Mouse (Mus musculus): ENCODE measurements at regions not wholly inside any gene's neighbourhood (a gene's known extent, or its start where the extent isn't known, plus 50 kb on each side); places are given as distances from the start of the nearest gene placed in this dataset.

GRCm38 (mm10) chr19:15398624-15399023, 548.5 kb downstream of the Psat1 start:
- H3K36me3 ChIP-seq (ENCODE audit: control insufficient read depth, insufficient read depth): no peaks in the 10 kb centered on the region
- H3K4me1 ChIP-seq (ENCODE audit: control insufficient read depth, insufficient read depth, low read length): no peaks in the 10 kb centered on the region
- ATAC-seq (replicated peaks; ENCODE audit: extremely low read depth, insufficient read depth, low FRiP score): no peak
- no peaks in the 10 kb centered on the region for H3K9me3 ChIP-seq (replicated peaks; ENCODE audit: control insufficient read depth, low read length)
- WGBS: 83% methylated on average over 3 of the region's 3 CpGs
- no peak overlapping the region for H3K27ac ChIP-seq (ENCODE audit: low read length)
- H3K4me2 ChIP-seq (ENCODE audit: low read depth, low read length): no peak overlapping the region
- no peak overlapping the region for H3K4me3 ChIP-seq (ENCODE audit: low read length)
- H3K27me3 ChIP-seq (ENCODE audit: control insufficient read depth, insufficient read depth, low read length): no peaks in the 10 kb centered on the region
- no peak overlapping the region for H3K9ac ChIP-seq (ENCODE audit: low read length)

- Histone ChIP-seq H3K27me3 (ENCODE audit: control insufficient read depth, insufficient read depth, low read length) (no peaks in the 10 kb centered on the region), H3K4me2 (ENCODE audit: low read depth, low read length) (no peak overlapping the region), H3K27ac (ENCODE audit: low read length) (no peak overlapping the region), H3K9me3 (replicated peaks; ENCODE audit: control insufficient read depth, low read length) (no peaks in the 10 kb centered on the region), H3K9ac (ENCODE audit: low read length) (no peak overlapping the region), H3K4me3 (ENCODE audit: low read length) (no peak overlapping the region), H3K4me1 (ENCODE audit: control insufficient read depth, insufficient read depth, low read length) (no peaks in the 10 kb centered on the region), H3K36me3 (ENCODE audit: control insufficient read depth, insufficient read depth) (no peaks in the 10 kb centered on the region)
- no peak for ATAC-seq (replicated peaks; ENCODE audit: extremely low read depth, insufficient read depth, low FRiP score)
- WGBS: 84% methylated on average over 8 of the region's 8 CpGs
These were observed 575.5 kb downstream of the Psat1 start for GRCm38 (mm10) chr19:15371682-15372081.

- Histone ChIP-seq H3K9me3 (replicated peaks; ENCODE audit: control insufficient read depth, low read length) (no peaks in the 10 kb centered on the region), H3K27ac (ENCODE audit: low read length) (no peak overlapping the region), H3K4me1 (ENCODE audit: control insufficient read depth, insufficient read depth, low read length) (no peaks in the 10 kb centered on the region), H3K36me3 (ENCODE audit: control insufficient read depth, insufficient read depth) (no peaks in the 10 kb centered on the region), H3K27me3 (ENCODE audit: control insufficient read depth, insufficient read depth, low read length) (no peaks in the 10 kb centered on the region), H3K9ac (ENCODE audit: low read length) (no peak overlapping the region), H3K4me2 (ENCODE audit: low read depth, low read length) (no peak overlapping the region), H3K4me3 (ENCODE audit: low read length) (no peak overlapping the region)
- ATAC-seq (replicated peaks; ENCODE audit: extremely low read depth, insufficient read depth, low FRiP score): no peak
- WGBS: 46% methylated on average over 2 of the region's 2 CpGs
These were observed 580.2 kb downstream of the Psat1 start for GRCm38 (mm10) chr19:15366951-15367350.

- Histone ChIP-seq H3K4me1 (ENCODE audit: control insufficient read depth, insufficient read depth, low read length) (no peaks in the 10 kb centered on the region), H3K27ac (ENCODE audit: low read length) (no peak overlapping the region), H3K36me3 (ENCODE audit: control insufficient read depth, insufficient read depth) (no peaks in the 10 kb centered on the region), H3K4me3 (ENCODE audit: low read length) (no peak overlapping the region), H3K4me2 (ENCODE audit: low read depth, low read length) (no peak overlapping the region), H3K9ac (ENCODE audit: low read length) (no peak overlapping the region), H3K9me3 (replicated peaks; ENCODE audit: control insufficient read depth, low read length) (no peaks in the 10 kb centered on the region), H3K27me3 (ENCODE audit: control insufficient read depth, insufficient read depth, low read length) (no peaks in the 10 kb centered on the region)
- no peak for ATAC-seq (replicated peaks; ENCODE audit: extremely low read depth, insufficient read depth, low FRiP score)
- 83% methylated on average over 3 of the region's 3 CpGs for WGBS
These were observed 590.0 kb downstream of the Psat1 start for GRCm38 (mm10) chr19:15357181-15357580.

GRCm38 (mm10) chr19:15348356-15348755, 598.8 kb downstream of the Psat1 start:
- Histone ChIP-seq H3K36me3 (ENCODE audit: control insufficient read depth, insufficient read depth) (no peaks in the 10 kb centered on the region), H3K4me1 (ENCODE audit: control insufficient read depth, insufficient read depth, low read length) (no peaks in the 10 kb centered on the region), H3K9me3 (replicated peaks; ENCODE audit: control insufficient read depth, low read length) (no peaks in the 10 kb centered on the region), H3K4me2 (ENCODE audit: low read depth, low read length) (no peak overlapping the region), H3K4me3 (ENCODE audit: low read length) (no peak overlapping the region), H3K27me3 (ENCODE audit: control insufficient read depth, insufficient read depth, low read length) (no peaks in the 10 kb centered on the region), H3K27ac (ENCODE audit: low read length) (no peak overlapping the region), H3K9ac (ENCODE audit: low read length) (no peak overlapping the region)
- ATAC-seq (replicated peaks; ENCODE audit: extremely low read depth, insufficient read depth, low FRiP score): no peak
- WGBS: 81% methylated on average over 3 of the region's 3 CpGs

- H3K27me3 ChIP-seq (ENCODE audit: control insufficient read depth, insufficient read depth, low read length): no peaks in the 10 kb centered on the region
- H3K4me2 ChIP-seq (ENCODE audit: low read depth, low read length): no peak overlapping the region
- H3K36me3 ChIP-seq (ENCODE audit: control insufficient read depth, insufficient read depth): no peaks in the 10 kb centered on the region
- no peaks in the 10 kb centered on the region for H3K4me1 ChIP-seq (ENCODE audit: control insufficient read depth, insufficient read depth, low read length)
- no peak overlapping the region for H3K4me3 ChIP-seq (ENCODE audit: low read length)
- no peak overlapping the region for H3K9ac ChIP-seq (ENCODE audit: low read length)
- no peaks in the 10 kb centered on the region for H3K9me3 ChIP-seq (replicated peaks; ENCODE audit: control insufficient read depth, low read length)
- ATAC-seq (replicated peaks; ENCODE audit: extremely low read depth, insufficient read depth, low FRiP score): no peak
- 78% methylated on average over 1 of the region's 1 CpGs for WGBS
- H3K27ac ChIP-seq (ENCODE audit: low read length): no peak overlapping the region
These were observed 604.9 kb downstream of the Psat1 start for GRCm38 (mm10) chr19:15342229-15342628.

- no peaks in the 10 kb centered on the region for H3K4me1 ChIP-seq (ENCODE audit: control insufficient read depth, insufficient read depth, low read length)
- H3K36me3 ChIP-seq (ENCODE audit: control insufficient read depth, insufficient read depth): no peaks in the 10 kb centered on the region
- H3K27ac ChIP-seq (ENCODE audit: low read length): no peak overlapping the region
- ATAC-seq (replicated peaks; ENCODE audit: extremely low read depth, insufficient read depth, low FRiP score): no peak
- no peak overlapping the region for H3K9ac ChIP-seq (ENCODE audit: low read length)
- no peaks in the 10 kb centered on the region for H3K9me3 ChIP-seq (replicated peaks; ENCODE audit: control insufficient read depth, low read length)
- WGBS: 52% methylated on average over 19 of the region's 19 CpGs
- 0 out of 2 replicates have a peak overlapping the region, but pooled peaks have one; percentile 10 for H3K4me2 ChIP-seq (ENCODE audit: low read depth, low read length)
- no peaks in the 10 kb centered on the region for H3K27me3 ChIP-seq (ENCODE audit: control insufficient read depth, insufficient read depth, low read length)
- no peak overlapping the region for H3K4me3 ChIP-seq (ENCODE audit: low read length)
These were observed 606.7 kb downstream of the Psat1 start for GRCm38 (mm10) chr19:15340305-15340983.

GRCm38 (mm10) chr19:15339979-15340304, 607.2 kb downstream of the Psat1 start:
- no peak for ATAC-seq (replicated peaks; ENCODE audit: extremely low read depth, insufficient read depth, low FRiP score)
- 62% methylated on average over 11 of the region's 11 CpGs for WGBS

GRCm38 (mm10) chr19:15330155-15330554, 617.0 kb downstream of the Psat1 start:
- no peak overlapping the region for H3K4me2 ChIP-seq (ENCODE audit: low read depth, low read length)
- no peak overlapping the region for H3K9ac ChIP-seq (ENCODE audit: low read length)
- H3K27me3 ChIP-seq (ENCODE audit: control insufficient read depth, insufficient read depth, low read length): no peaks in the 10 kb centered on the region
- H3K4me1 ChIP-seq (ENCODE audit: control insufficient read depth, insufficient read depth, low read length): no peaks in the 10 kb centered on the region
- H3K27ac ChIP-seq (ENCODE audit: low read length): no peak overlapping the region
- ATAC-seq (replicated peaks; ENCODE audit: extremely low read depth, insufficient read depth, low FRiP score): no peak
- no peaks in the 10 kb centered on the region for H3K9me3 ChIP-seq (replicated peaks; ENCODE audit: control insufficient read depth, low read length)
- H3K36me3 ChIP-seq (ENCODE audit: control insufficient read depth, insufficient read depth): no peaks in the 10 kb centered on the region
- H3K4me3 ChIP-seq (ENCODE audit: low read length): no peak overlapping the region
- WGBS: 64% methylated on average over 3 of the region's 3 CpGs

More at GRCm38 (mm10) chr19:15339979-15340304, 607.2 kb downstream of the Psat1 start:
- H3K27ac ChIP-seq (ENCODE audit: low read length): no peak overlapping the region
- H3K4me3 ChIP-seq (ENCODE audit: low read length): no peak overlapping the region
- H3K4me2 ChIP-seq (ENCODE audit: low read depth, low read length): no peak overlapping the region
- no peaks in the 10 kb centered on the region for H3K9me3 ChIP-seq (replicated peaks; ENCODE audit: control insufficient read depth, low read length)
- H3K9ac ChIP-seq (ENCODE audit: low read length): no peak overlapping the region
- no peaks in the 10 kb centered on the region for H3K27me3 ChIP-seq (ENCODE audit: control insufficient read depth, insufficient read depth, low read length)
- no peaks in the 10 kb centered on the region for H3K36me3 ChIP-seq (ENCODE audit: control insufficient read depth, insufficient read depth)
- no peaks in the 10 kb centered on the region for H3K4me1 ChIP-seq (ENCODE audit: control insufficient read depth, insufficient read depth, low read length)
